Mouse (Mus musculus) cerebellum, adult 2 months (tissue): ENCODE results near the gene Pappa2.

Experiments
- CTCF ChIP-seq: fragments of 200-500 bp; IDR thresholded peaks from 2 replicates; pipeline ENCODE4 v1.5.1; 2011; ENCODE audit warnings: low read depth, mild to moderate bottlenecking, control low read depth, low read length, moderate library complexity, borderline replicate concordance; ENCODE audit not compliant: insufficient read depth
- POLR2A ChIP-seq: fragments of 200-500 bp; IDR thresholded peaks from 2 replicates; pipeline ENCODE4 v1.6.1; 2011; ENCODE audit warnings: low read length, control low read depth, borderline replicate concordance; ENCODE audit not compliant: insufficient read depth

GRCm38 (mm10) chr1:158874552-158875077 is 105.7 kb downstream of the Pappa2 start:
- TF ChIP-seq POLR2A (no peak), CTCF (no peak)
